Mouse (Mus musculus) MEL (cell line): Measurements from ENCODE around the gene Rps6ka4.

ENCODE experiments used
- CTCF ChIP-seq, 3 experiments: IDR thresholded peaks in 2 of 3; conservative IDR thresholded peaks in 1 of 3; 2 replicates each; pipeline ENCODE4 v1.5.1; 2011 to 2012; ENCODE audit warnings: low read length in 3 of 3, low read depth in 2 of 3, mild to moderate bottlenecking in 2 of 3, improper control_type of control experiment in 1 of 3, inconsistent platforms in 1 of 3, mixed read lengths in 1 of 3, moderate library complexity in 1 of 3; ENCODE audit not compliant: control insufficient read depth in 1 of 3, insufficient read depth in 1 of 3, poor library complexity in 1 of 3, severe bottlenecking in 1 of 3
- MAX ChIP-seq: IDR thresholded peaks from 2 replicates; pipeline ENCODE4 v1.6.1; 2011; ENCODE audit warnings: low read length, improper control_type of control experiment
- TBP ChIP-seq: IDR thresholded peaks from 2 replicates; pipeline ENCODE4 v1.8.0; 2011; ENCODE audit warnings: low read depth, low read length, improper control_type of control experiment

GRCm38 (mm10) chr19:6829870-6830555, 10.4 kb downstream of the Rps6ka4 start:
- no peak for TF ChIP-seq TBP
- TF ChIP-seq MAX: no peak
- TF ChIP-seq CTCF (IDR thresholded peaks at IDR 0.05 in 2 of 3, conservative IDR thresholded peaks at IDR 0.05 in 1 of 3; ENCODE audit: control insufficient read depth in 1 of 3, insufficient read depth in 1 of 3, low read depth in 2 of 3, low read length in 3 of 3, poor library complexity in 1 of 3, severe bottlenecking in 1 of 3): no peak
